Mouse (Mus musculus): ENCODE measurements around the gene Dcaf6.

DNA sequence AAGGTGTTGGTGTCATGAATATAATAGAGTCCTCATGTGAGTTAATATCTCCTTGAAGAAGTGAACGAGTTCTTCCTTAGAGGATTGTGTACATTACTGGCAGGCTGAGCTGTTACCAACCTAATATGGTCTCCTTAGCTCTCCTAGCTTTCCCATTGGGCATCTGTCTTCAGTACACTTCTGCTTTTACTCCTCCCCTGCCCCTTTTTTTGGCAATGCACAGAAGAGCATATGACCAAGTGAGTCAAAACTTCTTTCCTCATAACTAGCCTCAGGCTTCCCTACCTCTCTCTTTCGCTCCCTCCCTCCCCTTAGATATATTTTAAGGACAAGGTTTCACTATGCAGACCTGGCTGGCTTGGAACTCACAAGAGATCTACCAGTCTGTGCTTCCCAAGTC, 97.0 kb downstream of the Dcaf6 start:
- no peak for TF ChIP-seq POLR2A (IDR thresholded peaks at IDR 0.05; ENCODE audit: borderline replicate concordance, extremely low read depth, low read depth, low read length)
- no peak for TF ChIP-seq CTCF (IDR thresholded peaks at IDR 0.05; ENCODE audit: insufficient read depth, low read length)
